In the genomic region with DNA sequence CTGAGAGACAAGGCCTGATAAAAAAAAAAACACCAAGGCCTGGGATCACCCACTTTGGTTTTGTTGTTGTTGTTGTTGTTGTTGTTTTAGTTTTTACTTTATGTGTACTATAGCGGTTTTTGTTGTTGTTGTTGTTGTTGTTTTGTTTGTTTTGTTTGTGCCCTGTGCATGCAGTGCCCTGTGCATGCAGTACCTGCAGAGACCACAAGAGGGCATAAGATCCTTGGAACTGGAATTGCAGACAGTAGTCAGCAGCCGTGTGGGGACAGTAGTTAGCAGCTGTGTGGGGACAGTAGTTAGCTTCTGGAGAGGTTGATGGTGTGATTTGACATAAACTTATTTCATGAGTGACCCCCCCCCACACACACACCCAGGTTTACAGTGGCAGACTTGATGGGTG, we compare ENCODE assay signal across 8 mouse cellular contexts. TPM values are rescaled to one million over a fixed set of nuclear protein-coding genes. Genes with fewer than 3 reads are reported as not detected.
DNase-seq lines count a peak whose midpoint lies in the region; ATAC-seq and TF ChIP-seq lines count a peak whose summit lies in the region.

No protein-coding gene starts in this region.

- intact Hi-C loops in heart, postnatal 25 days (cut with DNase I) = no loop called here

- H3K36me3 ChIP-seq in G1E (replicated peaks) = peaks cover 87% of the 10 kb centered on the region

- peaks cover 21% of the 10 kb centered on the region for H3K4me1 ChIP-seq in G1E (ENCODE audit: insufficient read depth, low read depth, low read length)

- peaks cover 2% of the 10 kb centered on the region for H3K9me3 ChIP-seq in G1E (replicated peaks)

- no peak overlapping the region for H3K4me3 ChIP-seq in G1E (ENCODE audit: low read depth, low read length)

- TF ChIP-seq CTCF in G1E (IDR thresholded peaks at IDR 0.05; ENCODE audit: low read depth, low read length) = peak; percentile 96

- H3K27me3 ChIP-seq in G1E (ENCODE audit: insufficient read depth, low read length) = no peaks in the 10 kb centered on the region

- peak; percentile 67 to 92 for DNase-seq in heart, adult 18-20 months
- no peak for DNase-seq in heart, postnatal 25 days (ENCODE audit: low spot score)
- no peak for DNase-seq in G1E (ENCODE audit: low spot score)
- peak; percentile 86 to 91 for DNase-seq in cerebellum, postnatal 10 days
- DNase-seq in frontal cortex, postnatal 25 days (ENCODE audit: low spot score in 2 of 2) = peak; percentile 67 to 74
- peak; percentile 86 to 87 for DNase-seq in kidney, postnatal 4 days
- DNase-seq in lung, postnatal 4 days = peak; percentile 49 to 82
- DNase-seq in right cerebral cortex, postnatal 14 days = peak; percentile 75

- ATAC-seq in G1E (ENCODE audit: extremely low read depth, insufficient number of reproducible peaks, low FRiP score, poor library complexity, severe bottlenecking) = no peak

RNA-seq across cellular contexts. Expression of gene Hmgcl, which starts 8.0 kb away (rescaled TPM):
- 10 to 100 TPM; 87.3 to 91.7 TPM for total RNA-seq in heart, adult 18-20 months (2021)
- total RNA-seq in heart, postnatal 25 days (2021) = 10 to 100 TPM; 71.5 to 74.8 TPM
- 19.1 and 22.2 TPM in 2 replicates for total RNA-seq in G1E (2014; fragmentation: Nextera tagmentation)
- total RNA-seq in G1E (2017) = 38.0 and 39.1 TPM in 2 replicates
- polyA plus RNA-seq in G1E (2012) = 22.6 and 33.3 TPM in 2 replicates

RNA-seq across cellular contexts. Expression of gene Gale, which starts 9.3 kb away (rescaled TPM):
- 1 to 10 TPM; 1.8 to 2.7 TPM for total RNA-seq in heart, adult 18-20 months (2021)
- total RNA-seq in heart, postnatal 25 days (2021) = 1 to 10 TPM; 1.8 to 2.5 TPM
- total RNA-seq in G1E (2014; fragmentation: Nextera tagmentation) (4.3 and 5.0 TPM in 2 replicates), G1E (2017) (10.9 and 12.4 TPM in 2 replicates)
- polyA plus RNA-seq in G1E (2012) = 19.8 and 23.3 TPM in 2 replicates

RNA-seq across cellular contexts. Expression of gene Lypla2, which starts 18.2 kb away (rescaled TPM):
- 10 to 100 TPM; 36.6 to 37.8 TPM for total RNA-seq in heart, adult 18-20 months (2021)
- total RNA-seq in heart, postnatal 25 days (2021) = 10 to 100 TPM; 34.6 to 37.6 TPM
- total RNA-seq in G1E (2014; fragmentation: Nextera tagmentation) (53.9 and 65.8 TPM in 2 replicates), G1E (2017) (28.5 and 34.1 TPM in 2 replicates)
- polyA plus RNA-seq in G1E (2012) = 243 and 284 TPM in 2 replicates

RNA-seq across cellular contexts. Expression of gene Pithd1, which starts 32.8 kb away (rescaled TPM):
- total RNA-seq in heart, adult 18-20 months (2021) = 10 to 100 TPM; 22.1 to 25.1 TPM
- 10 to 100 TPM; 16.0 to 18.0 TPM for total RNA-seq in heart, postnatal 25 days (2021)
- total RNA-seq in G1E (2014; fragmentation: Nextera tagmentation) = 26.1 and 34.9 TPM in 2 replicates
- total RNA-seq in G1E (2017) = 51.0 and 60.9 TPM in 2 replicates
- 41.0 and 71.7 TPM in 2 replicates for polyA plus RNA-seq in G1E (2012)

RNA-seq across cellular contexts. Expression of gene Fuca1, which starts 33.7 kb away (rescaled TPM):
- 10 to 100 TPM; 31.7 to 35.3 TPM for total RNA-seq in heart, adult 18-20 months (2021)
- total RNA-seq in heart, postnatal 25 days (2021) = 10 to 100 TPM; 27.4 to 29.0 TPM
- total RNA-seq in G1E (2014; fragmentation: Nextera tagmentation) = 32.8 and 66.2 TPM in 2 replicates
- 149 and 150 TPM in 2 replicates for total RNA-seq in G1E (2017)
- 13.9 and 16.9 TPM in 2 replicates for polyA plus RNA-seq in G1E (2012)

Comparison
In these comparisons a context has a peak if more than half of its experiments do, and no peak if none do; other contexts are left out.
1. DNase-seq: peak in heart, adult 18-20 months (2 of 2), cerebellum, postnatal 10 days (2 of 2), frontal cortex, postnatal 25 days (2 of 2), kidney, postnatal 4 days (2 of 2), lung, postnatal 4 days (2 of 2) and right cerebral cortex, postnatal 14 days (single experiment); none in heart, postnatal 25 days (single experiment) and G1E (single experiment).